In the genomic region with DNA sequence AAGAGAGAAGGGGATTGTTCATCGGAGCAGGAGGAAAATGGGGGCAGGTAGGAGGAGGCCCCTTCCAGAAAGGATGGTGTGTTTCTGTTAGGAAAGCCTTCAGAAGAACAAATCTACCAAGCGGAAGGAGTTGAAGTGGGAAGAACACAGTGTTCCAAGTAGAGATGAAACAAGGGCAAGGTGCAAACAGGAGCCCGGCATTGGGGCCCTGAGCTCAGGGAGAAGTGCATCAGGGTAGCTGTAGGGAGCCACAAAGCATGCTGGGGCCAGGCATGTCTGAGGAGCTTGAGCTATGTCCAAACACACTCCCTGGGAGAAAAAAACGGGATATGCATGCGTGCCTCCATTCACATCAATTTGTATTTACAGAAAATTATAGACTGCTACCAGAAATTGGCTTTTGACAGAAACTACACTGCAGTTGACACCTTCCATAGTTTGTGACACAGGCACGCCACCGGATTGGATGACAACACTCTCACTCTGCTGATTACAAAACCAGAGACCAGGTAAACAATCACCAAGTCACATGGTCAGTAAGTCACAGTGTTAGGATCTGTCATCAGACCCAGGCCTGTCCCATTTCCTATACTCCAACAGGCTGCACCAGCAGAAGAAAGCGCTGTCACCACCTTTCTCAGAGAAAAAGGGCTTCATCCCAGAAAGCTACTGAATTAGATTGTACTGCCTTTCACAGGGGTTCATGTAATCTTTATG, we compare ENCODE assay signal across 30 mouse cellular contexts.
DNase-seq lines count a peak whose midpoint lies in the region; ATAC-seq and TF ChIP-seq lines count a peak whose summit lies in the region.
"Had no signal": no experiment of that assay in that cellular context is flagged by ENCODE, and none has a peak within 500 bp of the region (broad histone marks: within the 10 kb centered on the region; RNA-seq: fewer than 3 reads in every experiment).

No protein-coding gene starts in this region.

- no peak for ATAC-seq in kidney, embryonic 14.5 days (ENCODE audit: low FRiP score, low TSS enrichment)
- ATAC-seq in liver, embryonic 15.5 days (ENCODE audit: insufficient read depth): peak; percentile 47; the same call in 1 of the 2 replicates
- peak; percentile 77 for ATAC-seq in liver, embryonic 16.5 days (ENCODE audit: low read depth)
- ATAC-seq: CD4-positive, CD25-positive, alpha-beta regulatory T cell, adult 4 months; forebrain, embryonic 16.5 days had no signal

- no peak overlapping the region for H3K9ac ChIP-seq in kidney, embryonic 14.5 days (ENCODE audit: low read depth, low read length)
- H3K9ac ChIP-seq in liver, embryonic 15.5 days: no peak overlapping the region
- H3K9ac ChIP-seq in liver, embryonic 16.5 days (ENCODE audit: low read depth, low read length): no peak overlapping the region
- H3K9ac ChIP-seq: embryonic facial prominence, embryonic 13.5 days; heart, embryonic 13.5 days; hindbrain, embryonic 14.5 days; liver, embryonic 13.5 days; midbrain, embryonic 12.5 days; neural tube, embryonic 12.5 days had no signal

- no peaks in the 10 kb centered on the region for H3K27me3 ChIP-seq in kidney, adult 2 months (replicated peaks; ENCODE audit: control insufficient read depth, insufficient read depth, low read length)
- no peaks in the 10 kb centered on the region for H3K27me3 ChIP-seq in kidney, embryonic 14.5 days (ENCODE audit: control insufficient read depth, insufficient read depth, low read length)
- H3K27me3 ChIP-seq in liver, embryonic 15.5 days: no peaks in the 10 kb centered on the region
- no peaks in the 10 kb centered on the region for H3K27me3 ChIP-seq in liver, embryonic 16.5 days (ENCODE audit: control insufficient read depth, insufficient read depth, low read depth, low read length)
- no peaks in the 10 kb centered on the region for H3K27me3 ChIP-seq in forebrain, embryonic 10.5 days (ENCODE audit: poor library complexity, severe bottlenecking)
- H3K27me3 ChIP-seq: embryonic facial prominence, embryonic 13.5 days; heart, embryonic 13.5 days; liver, embryonic 13.5 days; megakaryocyte, embryonic 14.5 days; midbrain, embryonic 12.5 days; neural tube, embryonic 12.5 days had no signal

- H3K4me1 ChIP-seq in kidney, adult 2 months (ENCODE audit: control insufficient read depth, insufficient read depth, low read length): peaks cover 13% of the 10 kb centered on the region
- no peaks in the 10 kb centered on the region for H3K4me1 ChIP-seq in kidney, embryonic 14.5 days (ENCODE audit: control insufficient read depth, insufficient read depth, low read length)
- H3K4me1 ChIP-seq in liver, embryonic 15.5 days (replicated peaks): no peaks in the 10 kb centered on the region
- no peaks in the 10 kb centered on the region for H3K4me1 ChIP-seq in liver, embryonic 16.5 days (ENCODE audit: control insufficient read depth, low read depth, low read length)
- H3K4me1 ChIP-seq in forebrain, embryonic 10.5 days: 0 out of 2 replicates have a peak, but pooled peaks cover 3% of the 10 kb centered on the region
- H3K4me1 ChIP-seq: embryonic facial prominence, embryonic 13.5 days; heart, embryonic 13.5 days; megakaryocyte, embryonic 14.5 days; midbrain, embryonic 12.5 days; neural tube, embryonic 12.5 days had no signal

- no peaks in the 10 kb centered on the region for H3K36me3 ChIP-seq in kidney, adult 2 months (ENCODE audit: control insufficient read depth, insufficient read depth, low read length)
- H3K36me3 ChIP-seq in kidney, embryonic 14.5 days (ENCODE audit: control insufficient read depth, insufficient read depth, low read length): no peaks in the 10 kb centered on the region
- H3K36me3 ChIP-seq in liver, embryonic 15.5 days (replicated peaks): no peaks in the 10 kb centered on the region
- no peaks in the 10 kb centered on the region for H3K36me3 ChIP-seq in liver, embryonic 16.5 days (ENCODE audit: control insufficient read depth, insufficient read depth)
- no peaks in the 10 kb centered on the region for H3K36me3 ChIP-seq in forebrain, embryonic 10.5 days (replicated peaks)
- H3K36me3 ChIP-seq: embryonic facial prominence, embryonic 13.5 days; heart, embryonic 13.5 days; liver, embryonic 13.5 days; midbrain, embryonic 12.5 days; neural tube, embryonic 12.5 days had no signal

- H3K27ac ChIP-seq in kidney, adult 2 months (ENCODE audit: insufficient read depth, low read depth, low read length): peak overlapping the region; percentile 93
- H3K27ac ChIP-seq in kidney, embryonic 14.5 days (ENCODE audit: low read depth, low read length): no peak overlapping the region
- H3K27ac ChIP-seq in liver, embryonic 15.5 days (replicated peaks): no peak overlapping the region
- H3K27ac ChIP-seq in liver, embryonic 16.5 days (ENCODE audit: low read length): no peak overlapping the region
- no peak overlapping the region for H3K27ac ChIP-seq in forebrain, embryonic 10.5 days
- H3K27ac ChIP-seq: embryonic facial prominence, embryonic 13.5 days; gastrocnemius, adult 2 months; heart, embryonic 13.5 days; hindbrain, embryonic 14.5 days; liver, embryonic 13.5 days; midbrain, embryonic 12.5 days; neural tube, embryonic 12.5 days had no signal

- DNase-seq in kidney, adult 2 months: peak; percentile 70
- DNase-seq in liver: no peak
- no peak for DNase-seq in right cerebral cortex, postnatal 14 days
- DNase-seq in forebrain, embryonic 10.5 days (ENCODE audit: extremely low spot score, low spot score): no peak
- DNase-seq: adrenal gland, postnatal 25 days; cerebellum, adult 18-20 months; cerebellum, postnatal 10 days; gastrocnemius, adult 2 months; gastrocnemius, postnatal 36 days; heart, postnatal 10 days; layer of hippocampus, postnatal 36 days; left cerebral cortex, postnatal 4 days; liver, embryonic 13.5 days; lung, postnatal 4 days; right cerebral cortex, adult 18-20 months; right cerebral cortex, postnatal 4 days; thymus, adult 2 months; thymus, postnatal 36 days had no signal

- TF ChIP-seq POLR2A in kidney, adult 2 months (IDR thresholded peaks at IDR 0.05; ENCODE audit: low read depth, low read length): no peak

- no peak overlapping the region for H3K4me3 ChIP-seq in kidney, adult 2 months (ENCODE audit: insufficient read depth, low read depth, low read length)
- no peak overlapping the region for H3K4me3 ChIP-seq in kidney, embryonic 14.5 days (ENCODE audit: low read length)
- H3K4me3 ChIP-seq in liver, embryonic 15.5 days (replicated peaks): no peak overlapping the region
- H3K4me3 ChIP-seq in liver, embryonic 16.5 days (ENCODE audit: low read depth, low read length): no peak overlapping the region
- no peak overlapping the region for H3K4me3 ChIP-seq in forebrain, embryonic 10.5 days
- H3K4me3 ChIP-seq: embryonic facial prominence, embryonic 13.5 days; gastrocnemius, adult 2 months; heart, embryonic 13.5 days; liver, embryonic 13.5 days; megakaryocyte, embryonic 14.5 days; midbrain, embryonic 12.5 days; myocyte; neural tube, embryonic 12.5 days had no signal

- no peak overlapping the region for H3K4me2 ChIP-seq in kidney, embryonic 14.5 days (replicated peaks; ENCODE audit: low read depth, low read length)
- no peak overlapping the region for H3K4me2 ChIP-seq in liver, embryonic 15.5 days
- no peak overlapping the region for H3K4me2 ChIP-seq in liver, embryonic 16.5 days (ENCODE audit: low read depth, low read length)
- H3K4me2 ChIP-seq: embryonic facial prominence, embryonic 13.5 days; heart, embryonic 13.5 days; hindbrain, embryonic 14.5 days; liver, embryonic 13.5 days; midbrain, embryonic 12.5 days; neural tube, embryonic 12.5 days had no signal

- no peak for TF ChIP-seq CTCF in kidney, adult 2 months (conservative IDR thresholded peaks at IDR 0.05; ENCODE audit: insufficient read depth, insufficient read length, low read depth, low read length)

- WGBS in kidney, adult 2 months: 63% methylated on average over 8 of the region's 8 CpGs
- 84% methylated on average over 8 of the region's 8 CpGs for WGBS in kidney, embryonic 14.5 days
- 73% methylated on average over 8 of the region's 8 CpGs for WGBS in liver, embryonic 15.5 days (ENCODE audit: insufficient replicate concordance)
- WGBS in liver, embryonic 16.5 days (ENCODE audit: insufficient replicate concordance): 73% methylated on average over 8 of the region's 8 CpGs
- WGBS in forebrain, embryonic 10.5 days: 94% methylated on average over 8 of the region's 8 CpGs

- no peaks in the 10 kb centered on the region for H3K9me3 ChIP-seq in kidney, embryonic 14.5 days (ENCODE audit: control insufficient read depth, low read length)
- H3K9me3 ChIP-seq in liver, embryonic 15.5 days (replicated peaks): no peaks in the 10 kb centered on the region
- H3K9me3 ChIP-seq in liver, embryonic 16.5 days (replicated peaks; ENCODE audit: control insufficient read depth, low read length): no peaks in the 10 kb centered on the region
- H3K9me3 ChIP-seq in forebrain, embryonic 10.5 days: no peaks in the 10 kb centered on the region
- H3K9me3 ChIP-seq: embryonic facial prominence, embryonic 13.5 days; heart, embryonic 13.5 days; liver, embryonic 13.5 days; midbrain, embryonic 12.5 days; neural tube, embryonic 12.5 days had no signal
